Mouse (Mus musculus) heart, adult 2 months (tissue): Measurements from ENCODE around the gene Ddx54.

Experiments used
- CTCF ChIP-seq: fragments of 200-600 bp; IDR thresholded peaks from 2 replicates; pipeline ENCODE4 v1.8.1; 2022; ENCODE audit warnings: antibody characterized with exemption, mild to moderate bottlenecking, moderate library complexity
- EP300 ChIP-seq: fragments of 200-500 bp; IDR thresholded peaks from 2 replicates; pipeline ENCODE4 v1.6.1; 2011; ENCODE audit warnings: low read depth, low read length, control low read depth; ENCODE audit not compliant: insufficient read depth
- POLR2A ChIP-seq: fragments of 200-500 bp; IDR thresholded peaks from 2 replicates; pipeline ENCODE4 v1.6.1; 2011; ENCODE audit warnings: mild to moderate bottlenecking, low read depth, low read length, control low read depth; ENCODE audit not compliant: insufficient read depth

- TF ChIP-seq CTCF (no peak), POLR2A (no peak), EP300 (no peak)
These were observed 33.3 kb downstream of the Ddx54 start for GRCm38 (mm10) chr5:120645851-120646250.
